Comparison of ENCODE assay signal across 22 mouse cellular contexts in the genomic region with DNA sequence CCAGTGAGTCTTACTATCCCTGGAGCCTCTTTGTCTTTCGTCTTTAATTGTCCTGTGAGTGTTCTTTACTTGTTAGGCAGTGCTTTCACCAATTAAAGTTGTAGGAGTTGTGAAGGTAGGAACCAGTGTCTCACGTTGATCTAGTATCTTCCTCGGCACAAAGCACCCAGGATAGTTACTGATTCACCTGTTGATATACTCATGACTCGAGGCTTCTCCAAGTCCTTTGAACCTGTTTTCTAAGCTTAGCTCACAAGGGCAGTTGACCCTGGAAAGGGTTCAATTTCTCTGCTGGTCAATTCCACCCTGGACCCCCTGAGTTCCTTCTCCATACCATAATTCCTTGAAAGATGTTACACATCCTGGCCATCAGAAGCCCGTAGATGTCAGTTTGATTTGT. TPM values are rescaled to one million over a fixed set of nuclear protein-coding genes. Genes with fewer than 3 reads are reported as not detected.
A peak's percentile ranks its signal among the peaks of the same experiment; 100 is the strongest.
DNase-seq lines count a peak whose midpoint lies in the region; ATAC-seq and TF ChIP-seq lines count a peak whose summit lies in the region.
"Had no signal": no experiment of that assay in that cellular context is flagged by ENCODE, and none has a peak within 500 bp of the region (broad histone marks: within the 10 kb centered on the region; RNA-seq: fewer than 3 reads in every experiment).

No protein-coding gene starts in this region.

- DNase-seq in cerebellum, adult 9-10 months = peak; percentile 6
- no peak for DNase-seq in cerebellum, adult 18-20 months
- DNase-seq in kidney, adult 11 months = peak; percentile 21
- peak; percentile 69 for DNase-seq in kidney, adult 2 months
- DNase-seq in kidney, adult 18-20 months = no peak
- peak; percentile 56 for DNase-seq in kidney, adult 9 months
- DNase-seq: adrenal gland, adult 2 months; adrenal gland, adult 8-10 months; adrenal gland, postnatal 10 days; adrenal gland, postnatal 14 days; adrenal gland, postnatal 25 days; adrenal gland, postnatal 36 days; B cell, adult 2 months; cerebellum, adult 11 months; cerebellum, adult 11-12 months had no signal

- H3K4me1 ChIP-seq in kidney, embryonic 14.5 days (ENCODE audit: control insufficient read depth, insufficient read depth, low read length) = no peaks in the 10 kb centered on the region
- no peaks in the 10 kb centered on the region for H3K4me1 ChIP-seq in kidney, adult 2 months (ENCODE audit: control insufficient read depth, insufficient read depth, low read length)
- no peaks in the 10 kb centered on the region for H3K4me1 ChIP-seq in kidney, embryonic 15.5 days

- no peak overlapping the region for H3K4me2 ChIP-seq in kidney, embryonic 14.5 days (replicated peaks; ENCODE audit: low read depth, low read length)
- H3K4me2 ChIP-seq in kidney, embryonic 15.5 days = no peak overlapping the region

- no peak overlapping the region for H3K27ac ChIP-seq in kidney, embryonic 14.5 days (ENCODE audit: low read depth, low read length)
- no peak overlapping the region for H3K27ac ChIP-seq in kidney, adult 2 months (ENCODE audit: insufficient read depth, low read depth, low read length)
- no peak overlapping the region for H3K27ac ChIP-seq in kidney, embryonic 15.5 days

- H3K9ac ChIP-seq in kidney, embryonic 14.5 days (ENCODE audit: low read depth, low read length) = no peak overlapping the region
- no peak overlapping the region for H3K9ac ChIP-seq in kidney, embryonic 15.5 days

- H3K36me3 ChIP-seq in kidney, embryonic 14.5 days (ENCODE audit: control insufficient read depth, insufficient read depth, low read length) = no peaks in the 10 kb centered on the region
- H3K36me3 ChIP-seq in kidney, adult 2 months (ENCODE audit: control insufficient read depth, insufficient read depth, low read length) = no peaks in the 10 kb centered on the region
- no peaks in the 10 kb centered on the region for H3K36me3 ChIP-seq in kidney, embryonic 15.5 days
- H3K36me3 ChIP-seq: G1E had no signal

- TF ChIP-seq POLR2A in kidney, adult 2 months (IDR thresholded peaks at IDR 0.05; ENCODE audit: low read depth, low read length) = no peak

- no peaks in the 10 kb centered on the region for H3K9me3 ChIP-seq in kidney, embryonic 14.5 days (ENCODE audit: control insufficient read depth, low read length)
- no peaks in the 10 kb centered on the region for H3K9me3 ChIP-seq in kidney, embryonic 15.5 days (replicated peaks)
- H3K9me3 ChIP-seq: G1E had no signal

- H3K27me3 ChIP-seq in kidney, embryonic 14.5 days (ENCODE audit: control insufficient read depth, insufficient read depth, low read length) = no peaks in the 10 kb centered on the region
- H3K27me3 ChIP-seq in kidney, adult 2 months (replicated peaks; ENCODE audit: control insufficient read depth, insufficient read depth, low read length) = no peaks in the 10 kb centered on the region
- no peaks in the 10 kb centered on the region for H3K27me3 ChIP-seq in kidney, embryonic 15.5 days
- H3K27me3 ChIP-seq: CH12.LX had no signal

- no peak overlapping the region for H3K4me3 ChIP-seq in kidney, embryonic 14.5 days (ENCODE audit: low read length)
- H3K4me3 ChIP-seq in kidney, adult 2 months (ENCODE audit: insufficient read depth, low read depth, low read length) = no peak overlapping the region
- H3K4me3 ChIP-seq in kidney, embryonic 15.5 days (replicated peaks) = no peak overlapping the region

- no peak for TF ChIP-seq CTCF in kidney, adult 2 months (conservative IDR thresholded peaks at IDR 0.05; ENCODE audit: insufficient read depth, insufficient read length, low read depth, low read length)

- no peak for ATAC-seq in kidney, embryonic 14.5 days (ENCODE audit: low FRiP score, low TSS enrichment)
- ATAC-seq in kidney, embryonic 15.5 days (replicated peaks; ENCODE audit: low FRiP score) = no peak
- ATAC-seq: activated CD4-positive, CD25-positive, alpha-beta regulatory T cell, adult 4 months; CD4-positive, CD25-positive, alpha-beta regulatory T cell, adult 4 months; Patski had no signal

- WGBS in kidney, embryonic 14.5 days = 78% methylated on average over 5 of the region's 5 CpGs
- WGBS in kidney, adult 2 months = 68% methylated on average over 5 of the region's 5 CpGs
- 75% methylated on average over 5 of the region's 5 CpGs for WGBS in kidney, embryonic 15.5 days

RNA-seq across cellular contexts. Expression of a gene that starts 26.9 kb away (rescaled TPM):
- 75.1 and 78.3 TPM in 2 replicates for polyA plus RNA-seq in kidney, embryonic 14.5 days (2014; fragmentation: Nextera tagmentation; extraction: Ambion mirVana)
- polyA plus RNA-seq in kidney, adult 2 months (2012; rRNA removed) = 35.5 and 37.1 TPM in 2 replicates
- polyA plus RNA-seq in kidney, embryonic 15.5 days (2015; fragmentation: Nextera tagmentation; extraction: Ambion mirVana) = 82.3 and 83.1 TPM in 2 replicates
- polyA plus RNA-seq: G1E had no signal

Comparison
In these comparisons a context has a peak if more than half of its experiments do, and no peak if none do; other contexts are left out.
1. DNase-seq: peak in cerebellum, adult 9-10 months (single experiment), kidney, adult 11 months (single experiment), kidney, adult 2 months (single experiment) and kidney, adult 9 months (single experiment); none in cerebellum, adult 18-20 months (0 of 2) and kidney, adult 18-20 months (single experiment).